Mouse (Mus musculus): ENCODE data around the gene Cd38. TPM values are rescaled to one million over a fixed set of nuclear protein-coding genes. Genes with fewer than 3 reads are reported as not detected.
A peak's percentile ranks its signal among the peaks of the same experiment; 100 is the strongest.

Cd38 gene
- total RNA-seq, 1 experiment, result 11.2 TPM

DNA sequence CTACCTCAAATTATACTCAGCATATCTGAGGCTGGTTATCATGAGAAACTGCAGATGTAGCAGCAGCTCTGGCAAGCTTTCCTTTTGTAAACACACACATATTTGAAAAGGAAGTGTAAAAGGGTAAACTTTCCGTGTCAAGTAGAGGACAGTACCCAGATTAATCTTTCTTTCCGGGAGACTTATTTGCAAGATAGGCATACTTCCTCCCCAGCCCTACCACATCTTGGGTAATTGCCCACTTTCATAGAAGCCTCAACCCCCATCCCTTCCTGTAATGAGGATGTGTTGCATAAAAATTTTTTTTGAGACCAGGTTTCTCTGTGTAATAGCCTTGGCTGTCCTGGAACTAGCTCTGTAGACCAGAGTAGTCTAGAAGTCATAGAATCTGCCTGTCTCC is 12.6 kb upstream of the Cd38 start:
- in situ Hi-C loops (cut with MboI; ENCODE audit: low sequenced_read_pairs in 2 of 2, unreplicated experiment in 2 of 2), result no loop called here
- no peak overlapping the region for H3K27ac ChIP-seq (ENCODE audit: insufficient read depth, low read depth, low read length, poor library complexity, severe bottlenecking)
- no peak for TF ChIP-seq ZC3H11A (IDR thresholded peaks at IDR 0.05; ENCODE audit: borderline replicate concordance, low read depth, low read length)
- TF ChIP-seq CHD2 (IDR thresholded peaks at IDR 0.05; ENCODE audit: low read depth, low read length), result no peak
- TF ChIP-seq ZNF384 (IDR thresholded peaks at IDR 0.05; ENCODE audit: low read depth, low read length), result no peak
- TF ChIP-seq HCFC1 (IDR thresholded peaks at IDR 0.05; ENCODE audit: borderline replicate concordance, insufficient read depth, low read length), result no peak
- TF ChIP-seq MAFK (IDR thresholded peaks at IDR 0.05; ENCODE audit: insufficient read depth, low read depth, low read length), result no peak
- H3K4me3 ChIP-seq (ENCODE audit: insufficient read depth in 1 of 2, low read depth in 1 of 2, low read length in 2 of 2, poor library complexity in 1 of 2, severe bottlenecking in 1 of 2), result no peak overlapping the region
- peaks cover 5% of the 10 kb centered on the region; the same call in 1 of the 2 replicates for H3K36me3 ChIP-seq (ENCODE audit: control insufficient read depth, insufficient read depth, low read length, poor library complexity, severe bottlenecking)
- H3K9me3 ChIP-seq (ENCODE audit: control insufficient read depth, insufficient read depth, low read depth, low read length), result peaks cover 8% of the 10 kb centered on the region
- H3K9ac ChIP-seq (ENCODE audit: insufficient read depth, low read depth, low read length, poor library complexity, severe bottlenecking), result no peak overlapping the region
- DNase-seq (ENCODE audit: low read depth, low spot score), result no peak
- peaks cover 2 to 4% of the 10 kb centered on the region in 2 experiments; a peak in 3 of 4 replicates for H3K4me1 ChIP-seq (ENCODE audit: control insufficient read depth in 2 of 2, insufficient read depth in 2 of 2, low read length in 2 of 2, poor library complexity in 1 of 2)

DNA sequence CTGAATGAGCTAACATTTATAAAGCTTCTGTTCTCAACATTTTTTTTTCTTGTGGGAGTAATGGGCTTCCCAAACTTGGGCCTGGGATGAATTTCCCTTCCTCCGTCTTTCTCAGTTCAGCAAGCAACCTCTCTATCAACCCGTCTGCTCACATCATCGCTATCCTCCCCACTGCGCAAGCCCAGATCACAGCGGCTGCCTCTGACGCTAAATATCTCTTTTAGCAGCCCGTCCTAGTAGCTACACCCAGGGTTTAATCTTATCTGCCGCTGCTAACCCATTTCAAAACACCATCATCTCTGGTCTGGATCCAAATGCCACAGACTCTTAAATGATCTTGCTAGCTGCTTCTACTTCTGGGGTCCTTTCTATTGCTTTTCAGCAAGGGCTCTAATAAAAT is 8.7 kb upstream of the Cd38 start:
- in situ Hi-C loops (cut with MboI; ENCODE audit: low sequenced_read_pairs in 2 of 2, unreplicated experiment in 2 of 2), result no loop called here
- peaks cover 8% of the 10 kb centered on the region for H3K9me3 ChIP-seq (ENCODE audit: control insufficient read depth, insufficient read depth, low read depth, low read length)
- H3K9ac ChIP-seq (ENCODE audit: insufficient read depth, low read depth, low read length, poor library complexity, severe bottlenecking), result no peak overlapping the region; the same call in 1 of the 2 replicates
- no peak for DNase-seq (ENCODE audit: low read depth, low spot score)
- no peak overlapping the region; the same call in 1 of the 2 replicates for H3K27ac ChIP-seq (ENCODE audit: insufficient read depth, low read depth, low read length, poor library complexity, severe bottlenecking)
- H3K36me3 ChIP-seq (ENCODE audit: control insufficient read depth, insufficient read depth, low read length, poor library complexity, severe bottlenecking), result peaks cover 5% of the 10 kb centered on the region; the same call in 1 of the 2 replicates
- H3K4me1 ChIP-seq (ENCODE audit: control insufficient read depth in 2 of 2, insufficient read depth in 2 of 2, low read length in 2 of 2, poor library complexity in 1 of 2), result peaks cover 2 to 9% of the 10 kb centered on the region in 2 experiments; a peak in 3 of 4 replicates
- no peak overlapping the region for H3K4me3 ChIP-seq (ENCODE audit: insufficient read depth in 1 of 2, low read depth in 1 of 2, low read length in 2 of 2, poor library complexity in 1 of 2, severe bottlenecking in 1 of 2)
- TF ChIP-seq CHD2 (IDR thresholded peaks at IDR 0.05; ENCODE audit: low read depth, low read length) (no peak), HCFC1 (IDR thresholded peaks at IDR 0.05; ENCODE audit: borderline replicate concordance, insufficient read depth, low read length) (no peak), MAFK (IDR thresholded peaks at IDR 0.05; ENCODE audit: insufficient read depth, low read depth, low read length) (no peak)

DNA sequence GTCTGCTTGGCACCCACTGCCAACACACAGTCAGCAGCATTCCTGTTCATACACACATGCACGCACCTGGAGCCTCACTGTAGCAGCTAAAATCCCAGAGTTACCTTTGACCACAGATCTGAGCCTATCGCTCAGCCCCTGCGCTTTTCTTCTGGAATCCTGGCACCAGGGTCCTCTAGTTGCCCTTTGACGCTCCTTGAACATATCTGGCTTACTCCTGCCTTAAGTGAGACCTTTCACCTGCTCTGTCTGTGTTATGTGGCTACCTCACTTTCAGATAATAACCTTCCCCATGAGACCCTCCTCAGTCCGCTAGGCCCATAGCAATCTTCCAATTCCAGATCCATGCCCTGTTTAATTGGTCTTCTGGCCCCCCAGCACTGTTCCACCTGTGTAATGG is 8.3 kb upstream of the Cd38 start:
- no peak overlapping the region for H3K4me3 ChIP-seq (ENCODE audit: insufficient read depth in 1 of 2, low read depth in 1 of 2, low read length in 2 of 2, poor library complexity in 1 of 2, severe bottlenecking in 1 of 2)
- H3K27ac ChIP-seq (ENCODE audit: insufficient read depth, low read depth, low read length, poor library complexity, severe bottlenecking), result peak overlapping the region; percentile 87
- H3K9ac ChIP-seq (ENCODE audit: insufficient read depth, low read depth, low read length, poor library complexity, severe bottlenecking), result peak overlapping the region; percentile 58
- in situ Hi-C loops (cut with MboI; ENCODE audit: low sequenced_read_pairs in 2 of 2, unreplicated experiment in 2 of 2), result no loop called here
- H3K36me3 ChIP-seq (ENCODE audit: control insufficient read depth, insufficient read depth, low read length, poor library complexity, severe bottlenecking), result peaks cover 5% of the 10 kb centered on the region; the same call in 1 of the 2 replicates
- peaks cover 2 to 11% of the 10 kb centered on the region in 2 experiments; a peak in 3 of 4 replicates for H3K4me1 ChIP-seq (ENCODE audit: control insufficient read depth in 2 of 2, insufficient read depth in 2 of 2, low read length in 2 of 2, poor library complexity in 1 of 2)
- H3K9me3 ChIP-seq (ENCODE audit: control insufficient read depth, insufficient read depth, low read depth, low read length), result peaks cover 8% of the 10 kb centered on the region
- DNase-seq (ENCODE audit: low read depth, low spot score), result no peak
- no peak for TF ChIP-seq HCFC1 (IDR thresholded peaks at IDR 0.05; ENCODE audit: borderline replicate concordance, insufficient read depth, low read length)
- no peak for TF ChIP-seq ZC3H11A (IDR thresholded peaks at IDR 0.05; ENCODE audit: borderline replicate concordance, low read depth, low read length)
- no peak for TF ChIP-seq CHD2 (IDR thresholded peaks at IDR 0.05; ENCODE audit: low read depth, low read length)
- no peak for TF ChIP-seq ZNF384 (IDR thresholded peaks at IDR 0.05; ENCODE audit: low read depth, low read length)
- TF ChIP-seq MAFK (IDR thresholded peaks at IDR 0.05; ENCODE audit: insufficient read depth, low read depth, low read length), result no peak

DNA sequence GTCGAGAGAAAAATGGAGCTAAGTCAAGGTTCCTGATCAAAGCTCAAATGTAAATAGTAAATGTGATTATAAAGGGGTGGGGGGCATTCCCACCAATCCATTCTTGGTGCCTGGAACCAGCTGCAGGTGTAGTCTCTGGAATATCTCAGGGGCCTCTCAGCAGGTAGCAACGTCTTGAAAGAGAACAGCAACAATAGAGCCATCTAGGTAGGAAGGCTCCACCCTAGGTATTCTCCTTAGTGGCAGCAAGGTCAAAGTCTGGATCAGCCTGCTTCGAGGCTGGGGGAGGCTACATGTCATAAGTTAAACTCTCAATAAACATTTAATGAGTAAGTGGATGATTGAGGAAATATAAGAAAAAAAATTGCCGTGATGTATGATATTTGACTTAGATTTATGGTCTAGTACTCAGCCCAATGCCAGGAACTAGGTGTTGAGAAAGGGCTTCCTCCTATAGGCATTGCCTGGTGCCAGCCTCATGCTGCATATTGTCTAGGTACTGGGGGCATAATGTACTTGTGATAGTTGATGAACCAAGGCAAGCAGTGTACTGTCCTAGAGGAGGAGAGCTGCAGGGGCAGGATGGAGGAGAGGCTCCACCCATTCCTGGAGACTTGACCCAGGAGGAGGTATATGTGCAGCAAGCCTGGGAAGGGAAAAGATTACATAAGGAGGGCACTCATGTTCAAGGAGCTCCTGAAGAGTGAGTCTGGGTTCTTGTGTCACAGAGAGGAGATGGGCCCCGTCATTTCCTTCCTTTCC is 7.5 kb upstream of the Cd38 start:
- TF ChIP-seq ZC3H11A (IDR thresholded peaks at IDR 0.05; ENCODE audit: borderline replicate concordance, low read depth, low read length) (no peak), ZNF384 (IDR thresholded peaks at IDR 0.05; ENCODE audit: low read depth, low read length) (no peak), MAFK (IDR thresholded peaks at IDR 0.05; ENCODE audit: insufficient read depth, low read depth, low read length) (no peak), HCFC1 (IDR thresholded peaks at IDR 0.05; ENCODE audit: borderline replicate concordance, insufficient read depth, low read length) (no peak), CHD2 (IDR thresholded peaks at IDR 0.05; ENCODE audit: low read depth, low read length) (no peak)
- Histone ChIP-seq H3K36me3 (ENCODE audit: control insufficient read depth, insufficient read depth, low read length, poor library complexity, severe bottlenecking) (peaks cover 5% of the 10 kb centered on the region; the same call in 1 of the 2 replicates), H3K9ac (ENCODE audit: insufficient read depth, low read depth, low read length, poor library complexity, severe bottlenecking) (no peak overlapping the region), H3K4me1 (ENCODE audit: control insufficient read depth in 2 of 2, insufficient read depth in 2 of 2, low read length in 2 of 2, poor library complexity in 1 of 2) (peaks cover 2 to 13% of the 10 kb centered on the region in 2 experiments; a peak in 3 of 4 replicates), H3K9me3 (ENCODE audit: control insufficient read depth, insufficient read depth, low read depth, low read length) (peaks cover 6% of the 10 kb centered on the region), H3K27ac (ENCODE audit: insufficient read depth, low read depth, low read length, poor library complexity, severe bottlenecking) (peak overlapping the region; percentile 89), H3K4me3 (ENCODE audit: insufficient read depth in 1 of 2, low read depth in 1 of 2, low read length in 2 of 2, poor library complexity in 1 of 2, severe bottlenecking in 1 of 2) (no peak overlapping the region)
- DNase-seq (ENCODE audit: low read depth, low spot score), result peak; percentile 63
- in situ Hi-C loops (cut with MboI; ENCODE audit: low sequenced_read_pairs in 2 of 2, unreplicated experiment in 2 of 2), result no loop called here
